Mouse (Mus musculus): Measurements from ENCODE around the gene Rnf212. TPM values are rescaled to one million over a fixed set of nuclear protein-coding genes. Genes with fewer than 3 reads are reported as not detected.

Gene Rnf212
- polyA plus RNA-seq (2014; fragmentation: Illumina TruSeq; extraction: RNeasy Lipid Tissue Mini Kit (QIAGEN cat#74804); ENCODE audit: low read depth, low replicate concordance): 10.8 TPM

GRCm38 (mm10) chr5:108774630-108775306, at the start of gene Rnf212:
TSS of gene Rnf212 (minus strand) at chr5:108774982.

GRCm38 (mm10) chr5:108808750-108809149, 34.0 kb upstream of the Rnf212 start, which contains the start of gene Vmn2r8:
TSS of gene Vmn2r8 (minus strand) at chr5:108808850.

GRCm38 (mm10) chr5:108795263-108795662, 20.5 kb upstream of the Rnf212 start, which contains the start of gene Tmed11:
TSS of gene Tmed11 (minus strand) at chr5:108795363.

GRCm38 (mm10) chr5:108692271-108692670, 82.5 kb downstream of the Rnf212 start, which contains the start of gene Fgfrl1:
TSS of gene Fgfrl1 (plus strand) at chr5:108692382.

Other genes starting within 250 kb of the Rnf212 start
- 0.38 TPM for gene Cplx1, start 225.0 kb downstream of the Rnf212 start, polyA plus RNA-seq (2014; fragmentation: Illumina TruSeq; extraction: RNeasy Lipid Tissue Mini Kit (QIAGEN cat#74804); ENCODE audit: low read depth, low replicate concordance)
- 129 TPM for gene Gak, start 145.2 kb downstream of the Rnf212 start, polyA plus RNA-seq (2014; fragmentation: Illumina TruSeq; extraction: RNeasy Lipid Tissue Mini Kit (QIAGEN cat#74804); ENCODE audit: low read depth, low replicate concordance)
- gene Tmem175, start 145.2 kb downstream of the Rnf212 start, polyA plus RNA-seq (2014; fragmentation: Illumina TruSeq; extraction: RNeasy Lipid Tissue Mini Kit (QIAGEN cat#74804); ENCODE audit: low read depth, low replicate concordance): 19.7 TPM
- 8.2 TPM for gene Idua, start 114.7 kb downstream of the Rnf212 start, polyA plus RNA-seq (2014; fragmentation: Illumina TruSeq; extraction: RNeasy Lipid Tissue Mini Kit (QIAGEN cat#74804); ENCODE audit: low read depth, low replicate concordance)
- 17.7 TPM for gene Dgkq, start 105.3 kb downstream of the Rnf212 start, polyA plus RNA-seq (2014; fragmentation: Illumina TruSeq; extraction: RNeasy Lipid Tissue Mini Kit (QIAGEN cat#74804); ENCODE audit: low read depth, low replicate concordance)
- not detected for gene Slc26a1, start 99.4 kb downstream of the Rnf212 start, polyA plus RNA-seq (2014; fragmentation: Illumina TruSeq; extraction: RNeasy Lipid Tissue Mini Kit (QIAGEN cat#74804); ENCODE audit: low read depth, low replicate concordance)
- 1.7 TPM for gene Fgfrl1, start 82.6 kb downstream of the Rnf212 start, polyA plus RNA-seq (2014; fragmentation: Illumina TruSeq; extraction: RNeasy Lipid Tissue Mini Kit (QIAGEN cat#74804); ENCODE audit: low read depth, low replicate concordance)
- gene Tmed11, start 20.4 kb upstream of the Rnf212 start, polyA plus RNA-seq (2014; fragmentation: Illumina TruSeq; extraction: RNeasy Lipid Tissue Mini Kit (QIAGEN cat#74804); ENCODE audit: low read depth, low replicate concordance): not detected
- not detected for gene Vmn2r8, start 33.9 kb upstream of the Rnf212 start, polyA plus RNA-seq (2014; fragmentation: Illumina TruSeq; extraction: RNeasy Lipid Tissue Mini Kit (QIAGEN cat#74804); ENCODE audit: low read depth, low replicate concordance)
- gene Vmn2r9, start 77.6 kb upstream of the Rnf212 start, polyA plus RNA-seq (2014; fragmentation: Illumina TruSeq; extraction: RNeasy Lipid Tissue Mini Kit (QIAGEN cat#74804); ENCODE audit: low read depth, low replicate concordance): not detected
- not detected for gene Vmn2r10, start 231.5 kb upstream of the Rnf212 start, polyA plus RNA-seq (2014; fragmentation: Illumina TruSeq; extraction: RNeasy Lipid Tissue Mini Kit (QIAGEN cat#74804); ENCODE audit: low read depth, low replicate concordance)

Data from sigmoid colon, adult 10 weeks (tissue).